Mouse (Mus musculus): Measurements from ENCODE around the gene Pik3c2a.
"Not testable (repeated sequence)": the region's sequence is repeated elsewhere in the genome, so short reads cannot be mapped to it uniquely, and the experiment has no call there.

Gene Pik3c2a

GRCm38 (mm10) chr7:116392329-116392728 is 50.9 kb downstream of the Pik3c2a start:
- DNase-seq (ENCODE audit: low read depth, low spot score): no peak

GRCm38 (mm10) chr7:116387389-116387788 is 55.9 kb downstream of the Pik3c2a start:
- DNase-seq (ENCODE audit: low read depth, low spot score): not testable (repeated sequence)

GRCm38 (mm10) chr7:116379181-116379580 is 64.1 kb downstream of the Pik3c2a start:
- not testable (repeated sequence) for DNase-seq (ENCODE audit: low read depth, low spot score)

- no peak for DNase-seq (ENCODE audit: low read depth, low spot score)
These were observed 69.0 kb downstream of the Pik3c2a start for GRCm38 (mm10) chr7:116374284-116374683.

- DNase-seq (ENCODE audit: low read depth, low spot score): peak; percentile 36
These were observed 107.0 kb downstream of the Pik3c2a start for GRCm38 (mm10) chr7:116336226-116336625.

GRCm38 (mm10) chr7:116335133-116335532 is 108.1 kb downstream of the Pik3c2a start:
- DNase-seq (ENCODE audit: low read depth, low spot score): no peak

GRCm38 (mm10) chr7:116334669-116335038 is 108.6 kb downstream of the Pik3c2a start:
- DNase-seq (ENCODE audit: low read depth, low spot score): peak; percentile 26

GRCm38 (mm10) chr7:116333713-116334668 is 109.3 kb downstream of the Pik3c2a start, which contains the start of gene Rps13:
TSS of gene Rps13 (minus strand) at chr7:116334195.
- peak; percentile 90 for DNase-seq (ENCODE audit: low read depth, low spot score)

GRCm38 (mm10) chr7:116331246-116331645 is 112.0 kb downstream of the Pik3c2a start:
- DNase-seq (ENCODE audit: low read depth, low spot score): no peak

GRCm38 (mm10) chr7:116329858-116330257 is 113.4 kb downstream of the Pik3c2a start:
- DNase-seq (ENCODE audit: low read depth, low spot score): no peak

GRCm38 (mm10) chr7:116328777-116329176 is 114.5 kb downstream of the Pik3c2a start:
- DNase-seq (ENCODE audit: low read depth, low spot score): no peak

- no peak for DNase-seq (ENCODE audit: low read depth, low spot score)
These were observed 115.3 kb downstream of the Pik3c2a start for GRCm38 (mm10) chr7:116327901-116328300.

- no peak for DNase-seq (ENCODE audit: low read depth, low spot score)
These were observed 119.8 kb downstream of the Pik3c2a start for GRCm38 (mm10) chr7:116323331-116323964.

- DNase-seq (ENCODE audit: low read depth, low spot score): no peak
These were observed 133.8 kb downstream of the Pik3c2a start for GRCm38 (mm10) chr7:116309456-116309855.

GRCm38 (mm10) chr7:116308632-116308991 is 134.6 kb downstream of the Pik3c2a start:
- DNase-seq (ENCODE audit: low read depth, low spot score): no peak

- no peak for DNase-seq (ENCODE audit: low read depth, low spot score)
These were observed 135.2 kb downstream of the Pik3c2a start, which contains the start of gene Plekha7 for GRCm38 (mm10) chr7:116307871-116308631. TSS of gene Plekha7 (minus strand) at chr7:116308376.

GRCm38 (mm10) chr7:116307099-116307870 is 136.0 kb downstream of the Pik3c2a start:
- no peak for DNase-seq (ENCODE audit: low read depth, low spot score)

- no peak for DNase-seq (ENCODE audit: low read depth, low spot score)
These were observed 136.6 kb downstream of the Pik3c2a start for GRCm38 (mm10) chr7:116306601-116307000.

GRCm38 (mm10) chr7:116301661-116302311 is 141.5 kb downstream of the Pik3c2a start:
- DNase-seq (ENCODE audit: low read depth, low spot score): no peak

- no peak for DNase-seq (ENCODE audit: low read depth, low spot score)
These were observed 142.1 kb downstream of the Pik3c2a start for GRCm38 (mm10) chr7:116301144-116301543.

GRCm38 (mm10) chr7:116298851-116299250 is 144.4 kb downstream of the Pik3c2a start:
- no peak for DNase-seq (ENCODE audit: low read depth, low spot score)
